Comparison of ENCODE assay signal across 27 mouse cellular contexts in genomic region chr5:146971776-146972561, GRCm38 (mm10). TPM values are rescaled to one million over a fixed set of nuclear protein-coding genes. Genes with fewer than 3 reads are reported as not detected.
DNase-seq lines count a peak whose midpoint lies in the region; ATAC-seq and TF ChIP-seq lines count a peak whose summit lies in the region.
"Had no signal": no experiment of that assay in that cellular context is flagged by ENCODE, and none has a peak within 500 bp of the region (broad histone marks: within the 10 kb centered on the region; RNA-seq: fewer than 3 reads in every experiment).

No protein-coding gene starts in this region.

- H3K79me2 ChIP-seq in liver, adult 2 months (ENCODE audit: control insufficient read depth, insufficient read depth, low read length), result no peaks in the 10 kb centered on the region

- no peak for TF ChIP-seq CTCF in liver, adult 2 months (IDR thresholded peaks at IDR 0.05; ENCODE audit: low read depth, low read length)
- TF ChIP-seq CTCF in lung, postnatal 0 days (IDR thresholded peaks at IDR 0.05), result no peak

- H3K27ac ChIP-seq in liver, adult 2 months (replicated peaks; ENCODE audit: insufficient read depth, low read depth, low read length), result peak overlapping the region; percentile 70
- no peak overlapping the region for H3K27ac ChIP-seq in lung, postnatal 0 days (ENCODE audit: low read length)
- H3K27ac ChIP-seq: embryonic facial prominence, embryonic 12.5 days; hindbrain, embryonic 14.5 days; left cerebral cortex, adult 2 months; limb, embryonic 12.5 days; liver, embryonic 13.5 days had no signal

- no peak overlapping the region for H3K4me3 ChIP-seq in liver, adult 2 months (ENCODE audit: insufficient read depth, low read depth, low read length)
- no peak overlapping the region for H3K4me3 ChIP-seq in lung, postnatal 0 days (ENCODE audit: low read depth, low read length)
- H3K4me3 ChIP-seq: embryonic facial prominence, embryonic 12.5 days; left cerebral cortex, adult 2 months; limb, embryonic 12.5 days; liver, embryonic 13.5 days had no signal

- H3K4me2 ChIP-seq in lung, postnatal 0 days (replicated peaks; ENCODE audit: low read depth, low read length), result no peak overlapping the region
- H3K4me2 ChIP-seq: embryonic facial prominence, embryonic 12.5 days; heart, embryonic 11.5 days; hindbrain, embryonic 14.5 days; limb, embryonic 12.5 days; liver, embryonic 13.5 days had no signal

- no peaks in the 10 kb centered on the region for H3K27me3 ChIP-seq in liver, adult 2 months (ENCODE audit: control insufficient read depth, insufficient read depth, low read length)
- H3K27me3 ChIP-seq in lung, postnatal 0 days (replicated peaks; ENCODE audit: insufficient read depth, low read length), result no peaks in the 10 kb centered on the region
- H3K27me3 ChIP-seq: embryonic facial prominence, embryonic 12.5 days; limb, embryonic 12.5 days; liver, embryonic 13.5 days had no signal

- no peak for TF ChIP-seq EP300 in lung, postnatal 0 days (IDR thresholded peaks at IDR 0.05)

- DNase-seq in liver, adult 2 months (ENCODE audit: extremely low read depth, low read depth, low spot score), result peak; percentile 77
- DNase-seq in liver, result no peak
- peak; percentile 54 for DNase-seq in lung, postnatal 0 days (ENCODE audit: low spot score)
- DNase-seq in lung, postnatal 25 days (ENCODE audit: low spot score), result no peak
- DNase-seq in ZHBTc4 (ENCODE audit: low read depth, low spot score), result peak; percentile 66
- DNase-seq in cerebellum, postnatal 4 days (ENCODE audit: low spot score in 2 of 2), result no peak
- DNase-seq in spleen, postnatal 4 days (ENCODE audit: low spot score in 2 of 2), result no peak
- DNase-seq: adrenal gland, postnatal 14 days; cerebellum, adult 11 months; cerebellum, adult 9-10 months; cerebellum, postnatal 36 days; embryo, embryonic 11 days; gastrocnemius, postnatal 25 days; kidney, postnatal 25 days; liver, embryonic 13.5 days; right cerebral cortex, adult 18-20 months; thymus, adult 2 months; thymus, postnatal 36 days had no signal

- peak; percentile 50; the same call in 1 of the 2 replicates for ATAC-seq in lung, postnatal 0 days
- ATAC-seq: CD4-positive, CD25-positive, alpha-beta regulatory T cell, adult 4 months; forebrain, embryonic 14.5 days; intestine, postnatal 0 days; midbrain, embryonic 16.5 days had no signal

- H3K4me1 ChIP-seq in liver, adult 2 months (ENCODE audit: control insufficient read depth, insufficient read depth, low read length), result peaks cover 32% of the 10 kb centered on the region
- no peaks in the 10 kb centered on the region; the same call in 1 of the 2 replicates for H3K4me1 ChIP-seq in lung, postnatal 0 days (ENCODE audit: insufficient read depth, low read depth, low read length)
- H3K4me1 ChIP-seq: embryonic facial prominence, embryonic 12.5 days; limb, embryonic 12.5 days; liver, embryonic 13.5 days had no signal

- H3K36me3 ChIP-seq in liver, adult 2 months (ENCODE audit: control insufficient read depth, insufficient read depth, low read length), result no peaks in the 10 kb centered on the region
- H3K36me3 ChIP-seq in lung, postnatal 0 days (ENCODE audit: insufficient read depth, low read length), result no peaks in the 10 kb centered on the region
- H3K36me3 ChIP-seq: embryonic facial prominence, embryonic 12.5 days; limb, embryonic 12.5 days; liver, embryonic 13.5 days had no signal

- WGBS in liver, adult 2 months, result 28% methylated on average over 10 of the region's 10 CpGs
- 35% methylated on average over 10 of the region's 10 CpGs for WGBS in lung, postnatal 0 days

- TF ChIP-seq POLR2A in liver, adult 2 months (IDR thresholded peaks at IDR 0.05; ENCODE audit: extremely low read depth, insufficient read depth, low read length), result no peak

- no peaks in the 10 kb centered on the region for H3K9me3 ChIP-seq in lung, postnatal 0 days (ENCODE audit: low read length)
- H3K9me3 ChIP-seq: embryonic facial prominence, embryonic 12.5 days; limb, embryonic 12.5 days; liver, embryonic 13.5 days had no signal

- H3K9ac ChIP-seq in liver, adult 2 months (ENCODE audit: low read depth, low read length), result 0 out of 2 replicates have a peak overlapping the region, but pooled peaks have one; percentile 36
- no peak overlapping the region for H3K9ac ChIP-seq in lung, postnatal 0 days (replicated peaks; ENCODE audit: low read depth)
- H3K9ac ChIP-seq: embryonic facial prominence, embryonic 12.5 days; hindbrain, embryonic 14.5 days; limb, embryonic 12.5 days; liver, embryonic 13.5 days had no signal

RNA-seq across cellular contexts. Expression of gene Mtif3, which starts 8.4 kb away (rescaled TPM):
- total RNA-seq in liver, adult 2 months (2014; rRNA removed), result 20.3 and 24.1 TPM in 2 replicates
- polyA plus RNA-seq in liver, adult 2 months (2012; rRNA removed), result 17.4 and 17.5 TPM in 2 replicates
- polyA plus RNA-seq in lung, postnatal 0 days (2015; fragmentation: Nextera tagmentation; extraction: Ambion mirVana), result 18.5 and 19.2 TPM in 2 replicates

RNA-seq across cellular contexts. Expression of gene Gtf3a, which starts 23.5 kb away (rescaled TPM):
- 12.2 and 15.6 TPM in 2 replicates for total RNA-seq in liver, adult 2 months (2014; rRNA removed)
- 15.3 and 17.9 TPM in 2 replicates for polyA plus RNA-seq in liver, adult 2 months (2012; rRNA removed)
- 60.3 and 63.8 TPM in 2 replicates for polyA plus RNA-seq in lung, postnatal 0 days (2015; fragmentation: Nextera tagmentation; extraction: Ambion mirVana)

Comparison
In these comparisons a context has a peak if more than half of its experiments do, and no peak if none do; other contexts are left out.
1. DNase-seq: peak in liver, adult 2 months (single experiment), lung, postnatal 0 days (single experiment) and ZHBTc4 (single experiment); none in liver (single experiment), lung, postnatal 25 days (single experiment), cerebellum, postnatal 4 days (0 of 2) and spleen, postnatal 4 days (0 of 2).